Mouse (Mus musculus): ENCODE measurements around the gene Ralgps2.

Gene Ralgps2

DNA sequence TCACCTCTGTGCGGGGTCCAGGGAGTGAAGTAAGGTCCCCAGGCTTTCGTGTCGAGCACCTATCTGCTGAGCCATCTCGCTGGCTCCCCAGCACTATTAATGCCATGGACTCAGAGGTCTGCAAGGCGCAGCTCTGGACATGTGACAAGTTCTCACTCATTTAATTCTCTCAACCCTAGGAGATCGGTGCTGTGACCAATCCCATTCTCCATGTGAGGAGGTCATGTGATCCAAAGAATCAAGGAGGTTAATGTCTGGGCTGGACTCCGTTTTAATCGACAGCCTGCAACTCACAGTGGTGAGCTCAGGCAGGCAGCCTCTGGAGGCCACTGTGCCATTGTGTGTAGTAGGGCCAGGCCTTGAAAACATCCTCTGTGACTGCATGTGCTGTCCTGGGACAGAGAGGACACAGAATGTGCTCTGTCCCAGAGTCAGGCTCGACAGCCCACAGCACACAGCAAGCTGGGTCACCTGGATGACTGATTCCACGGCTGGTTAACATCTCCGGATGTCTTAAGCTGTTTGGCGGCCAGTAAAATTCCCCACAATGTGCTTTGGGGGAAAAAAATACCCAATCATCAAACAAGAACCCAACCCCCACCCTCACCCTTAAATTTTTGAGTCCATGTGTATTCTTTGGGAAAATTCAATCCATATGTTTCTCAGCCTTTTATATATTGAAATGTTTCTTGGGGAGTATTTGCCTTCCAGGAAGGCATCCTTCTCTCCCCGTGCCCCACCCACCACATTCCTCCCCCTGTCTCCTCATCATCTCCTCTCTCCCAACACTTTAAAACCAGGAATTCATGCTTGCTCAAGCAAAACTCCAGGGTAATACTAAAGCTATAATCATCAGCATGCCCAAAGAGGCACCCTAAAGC lies 178.6 kb downstream of the Ralgps2 start:
- no peak for DNase-seq

DNA sequence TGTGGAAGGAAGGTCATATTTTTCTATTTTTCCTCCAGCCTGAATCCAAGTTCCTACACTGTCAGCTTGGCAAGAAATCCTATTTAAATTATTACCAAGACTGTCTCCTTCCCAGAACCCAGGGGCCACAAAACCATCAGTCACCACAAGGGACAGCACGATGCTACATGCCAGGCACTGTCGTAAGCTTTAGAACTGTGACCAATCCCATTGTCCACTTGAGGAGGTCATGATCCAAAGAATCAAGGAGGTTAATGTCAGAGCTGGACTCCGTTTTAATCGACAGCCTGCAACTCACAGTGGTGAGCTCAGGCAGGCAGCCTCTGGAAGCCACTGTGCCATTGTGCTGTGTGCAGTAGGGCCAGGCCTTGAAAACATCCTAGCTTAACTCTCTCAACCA lies 181.1 kb downstream of the Ralgps2 start:
- no peak for DNase-seq

DNA sequence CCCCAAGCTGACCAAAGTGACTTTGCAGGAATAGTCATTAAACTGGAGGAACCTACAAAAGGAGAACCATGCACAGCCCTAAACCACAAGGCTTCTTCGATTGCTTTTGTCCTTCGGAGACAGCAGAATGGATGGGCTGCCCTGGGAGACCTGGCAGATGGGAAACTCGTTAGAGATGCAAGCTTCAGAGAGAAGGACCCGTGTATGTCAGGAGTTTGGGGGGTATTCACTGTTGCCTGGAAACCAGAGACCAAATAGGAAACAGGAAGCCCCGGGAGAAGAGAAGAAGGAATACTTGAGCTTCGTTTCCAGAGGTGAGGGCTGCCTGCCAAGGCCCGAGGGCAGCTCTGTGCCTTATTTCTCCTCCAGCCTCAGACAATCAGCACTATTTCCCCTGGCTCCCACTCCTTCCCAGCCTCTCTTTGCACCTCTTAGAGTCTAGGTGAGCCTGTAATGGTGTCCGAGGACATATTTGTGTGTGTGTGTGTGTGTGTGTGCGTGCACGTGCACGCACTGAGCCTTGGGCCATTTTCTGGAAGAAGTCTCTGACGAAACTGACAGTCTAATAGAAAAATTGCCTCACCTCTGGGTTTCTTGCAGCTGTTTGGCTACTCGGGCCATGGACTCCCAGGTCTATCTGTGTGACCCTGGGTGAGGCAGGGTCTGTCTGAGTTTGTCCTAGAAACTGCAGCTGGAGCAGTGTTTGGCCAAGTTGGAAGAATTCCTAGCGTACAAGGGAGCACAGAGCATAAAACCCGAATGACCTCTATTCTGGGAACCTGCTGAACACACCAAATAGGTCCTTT lies 184.6 kb downstream of the Ralgps2 start:
- no peak for DNase-seq
